In genomic region chr10:6164311-6164710, GRCm38 (mm10) we compare ENCODE assay signal across 6 mouse cellular contexts.
DNase-seq lines count a peak whose midpoint lies in the region; TF ChIP-seq lines count a peak whose summit lies in the region.
"Not testable (repeated sequence)": the region's sequence is repeated elsewhere in the genome, so short reads cannot be mapped to it uniquely, and the experiment has no call there.

No protein-coding gene starts in this region.

- TF ChIP-seq EP300 in ES-Bruce4 (IDR thresholded peaks at IDR 0.05; ENCODE audit: insufficient read depth, low read depth, low read length): peak; percentile 91

- peak; percentile 88 for DNase-seq in ES-CJ7 (ENCODE audit: low read depth, low spot score)
- DNase-seq in ES-E14 (ENCODE audit: low read depth, low spot score): peak; percentile 29
- peak; percentile 90 for DNase-seq in R1 (ENCODE audit: low read depth, low spot score)
- peak; percentile 29 for DNase-seq in WW6 (ENCODE audit: low read depth, low spot score)
- DNase-seq in ZHBTc4 (ENCODE audit: low read depth, low spot score): peak; percentile 80

- not testable (repeated sequence) for H3K4me1 ChIP-seq in ES-Bruce4 (ENCODE audit: control insufficient read depth, insufficient read depth, low read length)
- peaks cover 6 to 10% of the 10 kb centered on the region in 2 experiments; a peak in 3 of 4 replicates for H3K4me1 ChIP-seq in ES-E14 (ENCODE audit: control insufficient read depth in 2 of 2, insufficient read depth in 2 of 2, low read length in 2 of 2, poor library complexity in 1 of 2)

- H3K4me3 ChIP-seq in ES-Bruce4 (ENCODE audit: low read depth, low read length); ES-E14 (ENCODE audit: insufficient read depth in 1 of 2, low read depth in 1 of 2, low read length in 2 of 2, poor library complexity in 1 of 2, severe bottlenecking in 1 of 2): not testable (repeated sequence)

- not testable (repeated sequence) for H3K9me3 ChIP-seq in ES-Bruce4 (replicated peaks; ENCODE audit: control insufficient read depth, insufficient read depth, low read length, poor library complexity, severe bottlenecking); ES-E14 (ENCODE audit: control insufficient read depth, insufficient read depth, low read depth, low read length)

- H3K27ac ChIP-seq in ES-Bruce4 (ENCODE audit: insufficient read depth, low read length) (peak overlapping the region; percentile 89), ES-E14 (ENCODE audit: insufficient read depth, low read depth, low read length, poor library complexity, severe bottlenecking) (peak overlapping the region; percentile 78; the same call in 1 of the 2 replicates)

- not testable (repeated sequence) for H3K36me3 ChIP-seq in ES-Bruce4 (ENCODE audit: control insufficient read depth, insufficient read depth, low read length, poor library complexity, severe bottlenecking); ES-E14 (ENCODE audit: control insufficient read depth, insufficient read depth, low read length, poor library complexity, severe bottlenecking)

- not testable (repeated sequence) for TF ChIP-seq POLR2A in ES-Bruce4 (IDR thresholded peaks at IDR 0.05; ENCODE audit: insufficient read depth, low read length)

- not testable (repeated sequence) for H3K9ac ChIP-seq in ES-Bruce4 (ENCODE audit: low read depth, poor library complexity, severe bottlenecking); ES-E14 (ENCODE audit: insufficient read depth, low read depth, low read length, poor library complexity, severe bottlenecking)

- in situ Hi-C loops in ES-E14 (cut with MboI; ENCODE audit: low sequenced_read_pairs in 2 of 2, unreplicated experiment in 2 of 2): not testable (repeated sequence)

- not testable (repeated sequence) for H3K27me3 ChIP-seq in ES-Bruce4 (ENCODE audit: control insufficient read depth, insufficient read depth, low read length, poor library complexity, severe bottlenecking)

- not testable (repeated sequence) for TF ChIP-seq CTCF in ES-Bruce4 (IDR thresholded peaks at IDR 0.05; ENCODE audit: low read depth, low read length)

Comparison
In these comparisons a context has a peak if more than half of its experiments do, and no peak if none do; other contexts are left out.
1. DNase-seq: peak in every context shown above with its lines; median percentile 90 in R1; 88 in ES-CJ7; 80 in ZHBTc4; 29 in ES-E14; 29 in WW6.